Mouse (Mus musculus): Measurements from ENCODE around the gene Smarcc1.

DNA sequence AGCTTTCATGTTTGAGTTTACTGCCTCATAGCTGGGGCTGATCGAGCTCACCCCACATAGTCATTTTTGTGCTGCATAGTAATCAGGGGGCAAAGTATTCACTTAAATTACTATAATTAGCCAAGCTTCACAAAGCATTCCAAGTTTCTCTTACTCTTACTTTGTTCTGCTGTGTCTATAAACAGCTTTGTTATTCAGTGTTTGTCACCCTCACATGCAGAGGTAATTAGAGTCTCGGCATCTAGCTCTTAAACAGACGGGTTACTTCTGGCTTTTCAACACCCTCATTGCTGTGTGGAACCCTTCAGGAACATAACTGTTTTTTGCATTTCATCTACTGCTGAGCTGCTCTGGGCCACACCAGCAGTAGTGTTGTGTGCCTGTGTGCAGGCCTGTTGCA is 91.5 kb downstream of the Smarcc1 start:
- TF ChIP-seq CTCF (IDR thresholded peaks at IDR 0.05; ENCODE audit: low read depth, low read length): no peak
- TF ChIP-seq TAL1 (conservative IDR thresholded peaks at IDR 0.05; ENCODE audit: low read depth, low read length): no peak
- TF ChIP-seq POLR2AphosphoS5 (IDR thresholded peaks at IDR 0.05; ENCODE audit: insufficient replicate concordance, low read depth, low read length): no peak
- no peak for TF ChIP-seq GATA1 (IDR thresholded peaks at IDR 0.05; ENCODE audit: borderline replicate concordance, low read length)

All from G1E (cell line).